Mouse (Mus musculus): ENCODE results near the gene Meiob.

- TF ChIP-seq CTCF (IDR thresholded peaks at IDR 0.05; ENCODE audit: control insufficient read depth, insufficient read depth, insufficient replicate concordance, low read depth, low read length) (no peak), POLR2A (IDR thresholded peaks at IDR 0.05; ENCODE audit: control insufficient read depth, low read depth, low read length) (no peak)
Observed at GRCm38 (mm10) chr17:24841133-24841532, 37.0 kb downstream of the Meiob start.
